Mouse (Mus musculus): ENCODE measurements at regions not wholly inside any gene's neighbourhood (a gene's known extent, or its start where the extent isn't known, plus 50 kb on each side); places are given as distances from the start of the nearest gene placed in this dataset.

DNA sequence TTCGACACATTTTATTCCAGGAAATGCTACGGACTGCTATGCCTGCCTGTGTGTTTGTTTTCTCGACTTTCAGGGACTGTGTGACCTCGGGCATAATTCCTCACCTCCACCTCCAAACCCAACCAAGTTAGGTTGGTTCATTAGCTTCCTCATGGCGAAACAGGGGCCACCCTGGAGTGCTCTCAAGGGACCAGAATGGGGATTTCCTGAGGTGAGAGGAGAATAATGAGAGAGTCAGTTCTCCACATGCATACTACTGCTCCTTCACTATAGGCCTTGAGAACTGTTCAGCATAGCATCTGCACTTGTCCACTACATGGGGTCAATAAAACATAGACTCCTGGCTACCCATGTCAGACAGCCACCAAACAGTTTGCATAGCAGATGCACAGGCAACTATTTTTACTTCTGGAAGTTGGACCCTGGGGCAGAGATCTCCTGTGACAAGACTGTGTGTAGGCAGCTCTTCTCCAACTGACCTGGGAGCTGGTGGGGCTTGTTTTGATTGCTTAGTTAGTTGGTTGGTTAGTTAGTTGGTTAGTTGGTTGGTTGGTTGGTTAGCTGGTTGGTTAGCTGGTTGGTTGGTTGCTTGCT, 146.6 kb downstream of the Bcat1 start:
- WGBS: 72% methylated on average over 5 of the region's 5 CpGs
- H3K27me3 ChIP-seq (ENCODE audit: control insufficient read depth, insufficient read depth, low read length): no peaks in the 10 kb centered on the region
- TF ChIP-seq EP300 (IDR thresholded peaks at IDR 0.05; ENCODE audit: low read depth): no peak
- no peak for TF ChIP-seq CTCF (IDR thresholded peaks at IDR 0.05; ENCODE audit: low read depth)
- no peak overlapping the region for H3K4me3 ChIP-seq (ENCODE audit: low read depth, low read length)
- H3K4me2 ChIP-seq (ENCODE audit: low read depth, low read length): no peak overlapping the region
- no peak overlapping the region for H3K27ac ChIP-seq (ENCODE audit: low read depth)
- H3K9me3 ChIP-seq (replicated peaks; ENCODE audit: control insufficient read depth, low read length): no peaks in the 10 kb centered on the region
- no peaks in the 10 kb centered on the region for H3K36me3 ChIP-seq (replicated peaks; ENCODE audit: control insufficient read depth, insufficient read depth, low read length)
- ATAC-seq (ENCODE audit: insufficient read depth, low read depth) (no peak), DNase-seq (ENCODE audit: low spot score) (no peak)
- no peak overlapping the region for H3K9ac ChIP-seq (replicated peaks; ENCODE audit: low read depth, low read length)
- H3K4me1 ChIP-seq (ENCODE audit: control insufficient read depth, insufficient read depth): no peaks in the 10 kb centered on the region

DNA sequence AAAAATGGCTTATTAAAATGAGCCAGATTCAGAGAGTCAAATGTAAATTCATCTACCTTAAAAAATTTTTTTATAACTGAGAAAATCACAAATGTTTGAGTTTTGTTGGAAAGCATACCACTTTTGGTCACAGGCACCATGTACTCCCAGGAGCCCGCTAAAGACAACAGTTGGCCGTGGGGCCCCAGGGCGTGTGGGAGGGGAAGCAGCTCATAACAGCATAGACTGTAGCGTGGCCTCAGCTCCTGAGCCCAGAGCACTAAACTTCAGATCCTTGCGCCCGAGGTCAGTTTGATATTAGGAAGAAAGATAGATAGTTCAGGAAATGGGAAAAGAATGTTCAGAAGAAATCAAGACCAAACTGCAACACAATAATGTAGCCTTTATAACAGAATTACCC, 145.8 kb upstream of the Sox5 start:
- H3K9ac ChIP-seq (replicated peaks; ENCODE audit: low read depth, low read length): no peak overlapping the region
- H3K4me2 ChIP-seq (ENCODE audit: low read depth, low read length): no peak overlapping the region
- H3K4me3 ChIP-seq (ENCODE audit: low read depth, low read length): no peak overlapping the region
- no peak for TF ChIP-seq CTCF (IDR thresholded peaks at IDR 0.05; ENCODE audit: low read depth)
- TF ChIP-seq EP300 (IDR thresholded peaks at IDR 0.05; ENCODE audit: low read depth): no peak
- DNase-seq (ENCODE audit: low spot score): no peak
- no peaks in the 10 kb centered on the region for H3K9me3 ChIP-seq (replicated peaks; ENCODE audit: control insufficient read depth, low read length)
- no peaks in the 10 kb centered on the region for H3K4me1 ChIP-seq (ENCODE audit: control insufficient read depth, insufficient read depth)
- no peak overlapping the region for H3K27ac ChIP-seq (ENCODE audit: low read depth)
- no peaks in the 10 kb centered on the region for H3K27me3 ChIP-seq (ENCODE audit: control insufficient read depth, insufficient read depth, low read length)
- no peak for ATAC-seq (ENCODE audit: insufficient read depth, low read depth)
- WGBS: 57% methylated on average over 6 of the region's 6 CpGs
- no peaks in the 10 kb centered on the region for H3K36me3 ChIP-seq (replicated peaks; ENCODE audit: control insufficient read depth, insufficient read depth, low read length)

DNA sequence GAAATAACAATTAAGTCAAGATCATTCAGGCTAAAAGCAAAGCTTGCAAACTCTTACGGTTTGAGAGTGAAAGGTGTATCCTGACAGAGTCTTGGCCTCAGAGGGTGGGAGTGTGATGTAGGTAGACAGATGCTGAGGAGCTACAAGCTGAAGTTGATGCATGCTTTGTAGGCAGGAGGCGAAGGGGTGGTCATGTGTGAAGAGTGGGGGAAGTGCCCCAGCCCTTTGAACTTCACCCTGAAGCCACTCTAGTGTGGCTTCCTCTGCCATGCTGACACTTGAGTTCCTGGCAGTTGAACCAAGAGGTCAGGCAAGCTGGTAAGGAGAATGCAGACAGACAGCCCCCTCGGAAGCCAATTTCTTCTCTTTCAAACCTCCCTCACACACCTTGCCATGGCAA, 141.0 kb upstream of the Sox5 start:
- H3K36me3 ChIP-seq (replicated peaks; ENCODE audit: control insufficient read depth, insufficient read depth, low read length): no peaks in the 10 kb centered on the region
- no peaks in the 10 kb centered on the region for H3K9me3 ChIP-seq (replicated peaks; ENCODE audit: control insufficient read depth, low read length)
- ATAC-seq (ENCODE audit: insufficient read depth, low read depth) (no peak), DNase-seq (ENCODE audit: low spot score) (no peak)
- no peak overlapping the region for H3K4me3 ChIP-seq (ENCODE audit: low read depth, low read length)
- no peak overlapping the region for H3K4me2 ChIP-seq (ENCODE audit: low read depth, low read length)
- H3K9ac ChIP-seq (replicated peaks; ENCODE audit: low read depth, low read length): no peak overlapping the region
- no peak overlapping the region for H3K27ac ChIP-seq (ENCODE audit: low read depth)
- TF ChIP-seq EP300 (IDR thresholded peaks at IDR 0.05; ENCODE audit: low read depth) (no peak), CTCF (IDR thresholded peaks at IDR 0.05; ENCODE audit: low read depth) (no peak)
- WGBS: 76% methylated on average over 3 of the region's 3 CpGs
- H3K4me1 ChIP-seq (ENCODE audit: control insufficient read depth, insufficient read depth): no peaks in the 10 kb centered on the region
- H3K27me3 ChIP-seq (ENCODE audit: control insufficient read depth, insufficient read depth, low read length): no peaks in the 10 kb centered on the region

DNA sequence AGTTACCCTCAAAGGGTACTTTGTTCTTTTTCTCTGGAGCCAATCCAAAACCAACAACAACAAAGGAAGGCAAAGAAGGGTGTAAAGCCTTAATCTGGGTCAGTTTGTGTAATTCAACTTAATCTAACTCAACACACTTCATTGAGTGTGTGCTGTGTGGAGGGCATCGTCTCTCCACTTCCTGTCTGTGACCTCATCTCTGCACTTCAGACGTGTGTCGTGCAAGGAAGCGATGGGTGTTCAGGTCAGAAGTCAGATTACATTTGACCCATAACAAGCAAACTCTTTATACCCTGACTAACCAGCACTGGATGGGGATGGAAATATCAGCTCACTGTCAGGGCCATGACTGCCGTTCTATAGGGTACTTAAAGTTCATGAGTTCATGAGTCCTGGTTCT, 138.0 kb upstream of the Sox5 start:
- no peaks in the 10 kb centered on the region for H3K9me3 ChIP-seq (replicated peaks; ENCODE audit: control insufficient read depth, low read length)
- H3K36me3 ChIP-seq (replicated peaks; ENCODE audit: control insufficient read depth, insufficient read depth, low read length): no peaks in the 10 kb centered on the region
- H3K4me2 ChIP-seq (ENCODE audit: low read depth, low read length): no peak overlapping the region
- no peak overlapping the region for H3K4me3 ChIP-seq (ENCODE audit: low read depth, low read length)
- ATAC-seq (ENCODE audit: insufficient read depth, low read depth) (no peak), DNase-seq (ENCODE audit: low spot score) (no peak)
- 26% methylated on average over 5 of the region's 5 CpGs for WGBS
- H3K27me3 ChIP-seq (ENCODE audit: control insufficient read depth, insufficient read depth, low read length): no peaks in the 10 kb centered on the region
- no peak overlapping the region for H3K9ac ChIP-seq (replicated peaks; ENCODE audit: low read depth, low read length)
- H3K27ac ChIP-seq (ENCODE audit: low read depth): no peak overlapping the region
- H3K4me1 ChIP-seq (ENCODE audit: control insufficient read depth, insufficient read depth): no peaks in the 10 kb centered on the region
- TF ChIP-seq CTCF (IDR thresholded peaks at IDR 0.05; ENCODE audit: low read depth) (no peak), EP300 (IDR thresholded peaks at IDR 0.05; ENCODE audit: low read depth) (no peak)

DNA sequence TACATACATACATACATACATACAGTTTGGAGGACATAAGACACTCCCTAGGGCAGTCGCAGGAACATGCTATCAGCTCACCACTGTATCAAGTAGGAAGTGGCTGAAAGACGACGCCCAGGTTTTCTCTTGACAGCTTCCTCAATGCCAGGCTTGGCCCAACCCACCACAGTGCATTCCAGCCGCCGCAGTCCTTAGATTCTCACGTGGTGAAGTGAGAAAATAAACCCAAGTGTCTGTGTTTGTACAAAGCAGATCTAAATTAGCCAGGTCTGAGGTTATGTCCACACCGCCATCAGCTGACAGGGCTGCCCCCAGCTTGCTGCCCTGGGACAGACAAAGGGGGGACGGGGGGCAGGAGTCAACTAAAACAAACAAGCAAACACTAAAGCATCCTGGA, 135.4 kb upstream of the Sox5 start:
- Histone ChIP-seq H3K27ac (ENCODE audit: low read depth) (no peak overlapping the region), H3K36me3 (replicated peaks; ENCODE audit: control insufficient read depth, insufficient read depth, low read length) (no peaks in the 10 kb centered on the region), H3K4me1 (ENCODE audit: control insufficient read depth, insufficient read depth) (no peaks in the 10 kb centered on the region), H3K9me3 (replicated peaks; ENCODE audit: control insufficient read depth, low read length) (no peaks in the 10 kb centered on the region), H3K4me3 (ENCODE audit: low read depth, low read length) (no peak overlapping the region), H3K4me2 (ENCODE audit: low read depth, low read length) (no peak overlapping the region), H3K27me3 (ENCODE audit: control insufficient read depth, insufficient read depth, low read length) (no peaks in the 10 kb centered on the region), H3K9ac (replicated peaks; ENCODE audit: low read depth, low read length) (no peak overlapping the region)
- DNase-seq (ENCODE audit: low spot score) (peak; percentile 57), ATAC-seq (ENCODE audit: insufficient read depth, low read depth) (peak; percentile 92)
- TF ChIP-seq CTCF (IDR thresholded peaks at IDR 0.05; ENCODE audit: low read depth) (no peak), EP300 (IDR thresholded peaks at IDR 0.05; ENCODE audit: low read depth) (no peak)
- WGBS: 4% methylated on average over 8 of the region's 8 CpGs

DNA sequence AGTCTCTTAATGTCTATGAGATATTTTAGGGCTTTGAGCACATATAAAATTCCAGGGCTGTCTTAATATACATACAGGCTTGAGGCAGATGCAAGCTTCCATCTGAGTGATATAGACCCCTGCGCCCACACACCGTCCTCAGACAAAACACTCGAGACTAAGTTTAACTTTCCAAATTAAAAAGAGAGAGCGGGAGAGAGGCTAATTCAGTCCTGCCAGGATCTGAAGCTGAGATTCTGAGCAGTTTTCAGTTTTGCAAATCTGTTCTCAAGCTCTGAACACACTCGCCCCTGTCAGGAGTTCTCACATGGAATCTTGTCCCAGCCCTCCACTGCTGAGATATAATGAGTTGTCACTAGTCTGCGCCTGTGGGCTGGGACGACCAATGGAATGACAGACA, 130.0 kb upstream of the Sox5 start:
- Histone ChIP-seq H3K9ac (replicated peaks; ENCODE audit: low read depth, low read length) (no peak overlapping the region), H3K27ac (ENCODE audit: low read depth) (no peak overlapping the region), H3K4me3 (ENCODE audit: low read depth, low read length) (no peak overlapping the region), H3K36me3 (replicated peaks; ENCODE audit: control insufficient read depth, insufficient read depth, low read length) (no peaks in the 10 kb centered on the region), H3K9me3 (replicated peaks; ENCODE audit: control insufficient read depth, low read length) (no peaks in the 10 kb centered on the region), H3K4me2 (ENCODE audit: low read depth, low read length) (no peak overlapping the region), H3K27me3 (ENCODE audit: control insufficient read depth, insufficient read depth, low read length) (no peaks in the 10 kb centered on the region), H3K4me1 (ENCODE audit: control insufficient read depth, insufficient read depth) (no peaks in the 10 kb centered on the region)
- ATAC-seq (ENCODE audit: insufficient read depth, low read depth) (no peak), DNase-seq (ENCODE audit: low spot score) (no peak)
- TF ChIP-seq EP300 (IDR thresholded peaks at IDR 0.05; ENCODE audit: low read depth) (no peak), CTCF (IDR thresholded peaks at IDR 0.05; ENCODE audit: low read depth) (no peak)
- WGBS: 73% methylated on average over 7 of the region's 7 CpGs
